Mouse (Mus musculus): ENCODE measurements around the gene Angptl3.

GRCm38 (mm10) chr4:99030686-99031085 is at the start of gene Angptl3:
- no peak for TF ChIP-seq EP300 (IDR thresholded peaks at IDR 0.05; ENCODE audit: low read depth)
- TF ChIP-seq CTCF (IDR thresholded peaks at IDR 0.05; ENCODE audit: low read depth), result no peak
